Mouse (Mus musculus): Measurements from ENCODE around the gene Mtfr1l. TPM values are rescaled to one million over a fixed set of nuclear protein-coding genes. Genes with fewer than 3 reads are reported as not detected.

Gene Mtfr1l
- polyA plus RNA-seq, 1 experiment: 37.4 TPM

- WGBS: 62% methylated on average over 18 of the region's 18 CpGs
- Histone ChIP-seq H3K4me1 (ENCODE audit: control insufficient read depth, insufficient read depth, insufficient read length) (peaks cover 2% of the 10 kb centered on the region; the same call in 1 of the 2 replicates), H3K27ac (ENCODE audit: insufficient read depth, low read length) (no peak overlapping the region; the same call in 1 of the 2 replicates), H3K27me3 (ENCODE audit: control insufficient read depth, insufficient read depth, low read length) (peaks cover 5% of the 10 kb centered on the region; the same call in 1 of the 2 replicates), H3K36me3 (ENCODE audit: control insufficient read depth, insufficient read depth, low read length) (no peaks in the 10 kb centered on the region), H3K4me3 (ENCODE audit: extremely low read depth, insufficient read depth, insufficient read length) (no peak overlapping the region)
- no peak for TF ChIP-seq CTCF (IDR thresholded peaks at IDR 0.05; ENCODE audit: extremely low read depth, insufficient read depth, insufficient read length, insufficient replicate concordance)
- no peak for TF ChIP-seq POLR2A (IDR thresholded peaks at IDR 0.05; ENCODE audit: low read depth, low read length)
- DNase-seq (ENCODE audit: low read depth in 1 of 2, low spot score in 2 of 2): peak in 1 of 2 experiments; percentile 40
Observed at GRCm38 (mm10) chr4:134548169-134548938, 13.2 kb upstream of the Mtfr1l start.

DNA sequence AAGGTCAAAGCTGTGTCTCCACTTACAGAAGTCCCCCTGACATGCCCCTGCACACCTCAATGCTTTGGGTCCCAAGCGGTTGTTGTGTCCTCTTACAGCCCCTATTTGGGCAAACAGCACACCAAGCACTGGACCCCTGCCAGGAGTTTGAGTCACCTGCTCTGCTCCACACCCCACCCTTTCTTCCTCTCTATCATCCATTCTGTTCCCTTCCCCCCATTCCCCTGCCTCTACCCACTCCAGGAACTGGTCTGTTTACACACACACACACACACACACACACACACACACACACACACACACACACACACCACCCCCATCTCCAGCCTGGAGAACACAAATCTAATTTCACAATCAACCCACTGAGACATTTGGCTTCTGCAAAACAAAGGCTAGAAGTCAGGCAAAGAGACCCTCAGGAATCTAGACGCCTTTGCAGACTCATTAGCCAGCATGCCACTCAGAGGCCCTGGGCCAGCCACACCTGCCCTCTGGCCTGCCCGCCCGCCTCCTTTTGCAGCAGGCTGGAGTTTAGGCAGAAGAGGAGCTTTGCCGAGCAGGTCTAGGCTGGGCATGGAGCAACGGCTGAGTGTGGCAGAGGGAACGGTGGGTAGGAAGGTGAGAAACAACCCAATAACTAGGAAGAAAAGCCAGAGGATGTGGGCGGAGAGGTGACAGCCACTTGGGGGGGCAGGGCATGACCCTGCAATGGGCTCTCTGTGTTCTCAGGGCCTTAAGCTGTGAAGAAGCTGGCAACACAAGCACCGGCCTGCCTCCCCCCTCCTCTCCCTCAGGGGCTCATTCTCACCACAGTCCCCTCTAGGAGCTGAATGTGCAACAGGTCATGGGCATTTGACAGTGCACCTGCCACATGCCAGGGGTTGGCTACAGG, 11.9 kb upstream of the Mtfr1l start:
- Histone ChIP-seq H3K27me3 (ENCODE audit: control insufficient read depth, insufficient read depth, low read length) (peaks cover 4% of the 10 kb centered on the region; the same call in 1 of the 2 replicates), H3K4me3 (ENCODE audit: extremely low read depth, insufficient read depth, insufficient read length) (peak overlapping the region; percentile 7; the same call in 1 of the 2 replicates), H3K4me1 (ENCODE audit: control insufficient read depth, insufficient read depth, insufficient read length) (no peaks in the 10 kb centered on the region), H3K27ac (ENCODE audit: insufficient read depth, low read length) (no peak overlapping the region), H3K36me3 (ENCODE audit: control insufficient read depth, insufficient read depth, low read length) (no peaks in the 10 kb centered on the region)
- DNase-seq (ENCODE audit: low read depth in 1 of 2, low spot score in 2 of 2): no peak
- no peak for TF ChIP-seq POLR2A (IDR thresholded peaks at IDR 0.05; ENCODE audit: low read depth, low read length)
- no peak for TF ChIP-seq CTCF (IDR thresholded peaks at IDR 0.05; ENCODE audit: extremely low read depth, insufficient read depth, insufficient read length, insufficient replicate concordance)
- WGBS: 67% methylated on average over 9 of the region's 9 CpGs

GRCm38 (mm10) chr4:134543261-134543660, 8.1 kb upstream of the Mtfr1l start:
- TF ChIP-seq POLR2A (IDR thresholded peaks at IDR 0.05; ENCODE audit: low read depth, low read length) (no peak), CTCF (IDR thresholded peaks at IDR 0.05; ENCODE audit: extremely low read depth, insufficient read depth, insufficient read length, insufficient replicate concordance) (peak; percentile 97)
- Histone ChIP-seq H3K4me3 (ENCODE audit: extremely low read depth, insufficient read depth, insufficient read length) (no peak overlapping the region), H3K27ac (ENCODE audit: insufficient read depth, low read length) (no peak overlapping the region), H3K36me3 (ENCODE audit: control insufficient read depth, insufficient read depth, low read length) (no peaks in the 10 kb centered on the region), H3K27me3 (ENCODE audit: control insufficient read depth, insufficient read depth, low read length) (no peaks in the 10 kb centered on the region), H3K4me1 (ENCODE audit: control insufficient read depth, insufficient read depth, insufficient read length) (no peaks in the 10 kb centered on the region)
- peak; percentile 67 to 88 for DNase-seq (ENCODE audit: low read depth in 1 of 2, low spot score in 2 of 2)
- WGBS: 9% methylated on average over 5 of the region's 5 CpGs

- 82% methylated on average over 9 of the region's 9 CpGs for whole genome bisulfite sequencing
- no peak for TF ChIP-seq CTCF (IDR thresholded peaks at IDR 0.05; ENCODE audit: extremely low read depth, insufficient read depth, insufficient read length, insufficient replicate concordance)
- no peak for TF ChIP-seq POLR2A (IDR thresholded peaks at IDR 0.05; ENCODE audit: low read depth, low read length)
- no peak for DNase-seq (ENCODE audit: low read depth in 1 of 2, low spot score in 2 of 2)
Observed at GRCm38 (mm10) chr4:134542726-134543125, 7.5 kb upstream of the Mtfr1l start.

GRCm38 (mm10) chr4:134538997-134539580, 3.9 kb upstream of the Mtfr1l start:
- Histone ChIP-seq H3K27ac (ENCODE audit: insufficient read depth, low read length) (no peak overlapping the region), H3K4me3 (ENCODE audit: extremely low read depth, insufficient read depth, insufficient read length) (no peak overlapping the region), H3K27me3 (ENCODE audit: control insufficient read depth, insufficient read depth, low read length) (no peaks in the 10 kb centered on the region), H3K36me3 (ENCODE audit: control insufficient read depth, insufficient read depth, low read length) (no peaks in the 10 kb centered on the region), H3K4me1 (ENCODE audit: control insufficient read depth, insufficient read depth, insufficient read length) (no peaks in the 10 kb centered on the region)
- TF ChIP-seq POLR2A (IDR thresholded peaks at IDR 0.05; ENCODE audit: low read depth, low read length): no peak
- no peak for TF ChIP-seq CTCF (IDR thresholded peaks at IDR 0.05; ENCODE audit: extremely low read depth, insufficient read depth, insufficient read length, insufficient replicate concordance)
- DNase-seq (ENCODE audit: low read depth in 1 of 2, low spot score in 2 of 2): no peak
- WGBS: 89% methylated on average over 10 of the region's 10 CpGs

More at GRCm38 (mm10) chr4:134542726-134543125, 7.5 kb upstream of the Mtfr1l start:
- no peaks in the 10 kb centered on the region for H3K4me1 ChIP-seq (ENCODE audit: control insufficient read depth, insufficient read depth, insufficient read length)
- H3K4me3 ChIP-seq (ENCODE audit: extremely low read depth, insufficient read depth, insufficient read length): no peak overlapping the region
- no peaks in the 10 kb centered on the region for H3K27me3 ChIP-seq (ENCODE audit: control insufficient read depth, insufficient read depth, low read length)
- no peak overlapping the region for H3K27ac ChIP-seq (ENCODE audit: insufficient read depth, low read length)
- H3K36me3 ChIP-seq (ENCODE audit: control insufficient read depth, insufficient read depth, low read length): no peaks in the 10 kb centered on the region

- TF ChIP-seq POLR2A (IDR thresholded peaks at IDR 0.05; ENCODE audit: low read depth, low read length) (no peak), CTCF (IDR thresholded peaks at IDR 0.05; ENCODE audit: extremely low read depth, insufficient read depth, insufficient read length, insufficient replicate concordance) (no peak)
- no peak for DNase-seq (ENCODE audit: low read depth in 1 of 2, low spot score in 2 of 2)
- peak overlapping the region; percentile 81; the same call in 1 of the 2 replicates for H3K4me3 ChIP-seq (ENCODE audit: extremely low read depth, insufficient read depth, insufficient read length)
- no peaks in the 10 kb centered on the region; the same call in 1 of the 2 replicates for H3K4me1 ChIP-seq (ENCODE audit: control insufficient read depth, insufficient read depth, insufficient read length)
- peaks cover 3% of the 10 kb centered on the region; the same call in 1 of the 2 replicates for H3K36me3 ChIP-seq (ENCODE audit: control insufficient read depth, insufficient read depth, low read length)
- 2% methylated on average over 8 of the region's 8 CpGs for WGBS
- no peak overlapping the region for H3K27ac ChIP-seq (ENCODE audit: insufficient read depth, low read length)
- no peaks in the 10 kb centered on the region for H3K27me3 ChIP-seq (ENCODE audit: control insufficient read depth, insufficient read depth, low read length)
Observed at GRCm38 (mm10) chr4:134535787-134536151, 582 bp upstream of the Mtfr1l start.
